Mouse (Mus musculus) small intestine, adult 2 months (tissue): Measurements from ENCODE around the gene Gm17720.

Experiments used
- CTCF ChIP-seq: fragments of 200-500 bp; IDR thresholded peaks from 2 replicates; pipeline ENCODE4 v1.5.1; 2012; ENCODE audit warnings: low read depth, mild to moderate bottlenecking, control low read depth, inconsistent platforms, low read length, moderate library complexity, mixed read lengths; ENCODE audit not compliant: insufficient replicate concordance, insufficient read length; ENCODE audit errors: extremely low read depth
- POLR2A ChIP-seq: fragments of 200-500 bp; IDR thresholded peaks from 2 replicates; pipeline ENCODE4 v1.6.1; 2012; ENCODE audit warnings: low read depth, mild to moderate bottlenecking, control low read depth, inconsistent platforms, low read length, moderate library complexity

GRCm38 (mm10) chr8:110134236-110134635, 31.7 kb upstream of the Gm17720 start:
- TF ChIP-seq CTCF (no peak), POLR2A (no peak)
